Mouse (Mus musculus): ENCODE measurements around the gene Kctd7. TPM values are rescaled to one million over a fixed set of nuclear protein-coding genes. Genes with fewer than 3 reads are reported as not detected.

The Kctd7 gene
- polyA plus RNA-seq, 1 experiment from 2014 or later, result 6.3 TPM

DNA sequence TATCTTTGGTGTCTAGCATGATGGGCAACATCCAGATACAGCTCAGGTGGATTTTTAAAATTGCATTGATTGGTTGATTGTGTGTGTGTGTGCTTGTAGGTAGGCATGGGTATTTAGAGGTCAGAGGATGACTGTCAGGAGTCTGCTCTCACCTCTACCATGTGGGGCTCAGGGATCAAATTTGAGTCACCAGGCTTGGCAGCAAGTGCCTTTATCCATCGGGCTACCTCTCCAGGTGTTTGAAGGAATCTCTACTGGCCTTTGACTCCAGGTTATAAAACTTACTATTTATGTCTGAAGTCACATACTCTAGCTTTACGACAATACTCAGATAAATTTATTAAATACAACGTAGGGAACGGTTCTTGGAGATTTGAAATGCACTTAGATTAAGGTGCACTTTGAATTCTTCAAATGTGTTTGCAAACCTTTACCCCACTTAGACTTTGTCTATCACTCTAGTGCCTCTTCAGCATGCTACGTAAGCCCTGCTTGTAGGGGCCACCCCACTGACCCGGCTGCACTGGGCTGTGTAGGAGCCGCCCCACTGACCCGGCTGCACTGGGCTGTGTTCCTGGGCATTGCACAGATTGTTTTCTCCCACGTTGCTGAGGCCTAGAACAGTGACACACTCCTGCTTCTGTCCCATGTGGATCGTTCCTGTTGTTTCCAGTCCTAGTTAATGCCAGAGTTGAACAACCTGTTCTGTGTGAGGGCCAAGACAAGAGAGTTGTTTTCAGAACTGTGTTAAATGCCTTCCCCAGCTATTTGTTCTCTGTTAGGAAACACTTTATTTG is 55.8 kb downstream of the Kctd7 start:
- Histone ChIP-seq H3K27me3 (ENCODE audit: low read depth, poor library complexity, severe bottlenecking) (no peaks in the 10 kb centered on the region), H3K4me1 (no peaks in the 10 kb centered on the region), H3K36me3 (peaks cover 67% of the 10 kb centered on the region), H3K9me3 (replicated peaks) (no peaks in the 10 kb centered on the region), H3K27ac (replicated peaks) (no peak overlapping the region), H3K4me3 (no peak overlapping the region)
- WGBS, result 89% methylated on average over 10 of the region's 10 CpGs
- DNase-seq (ENCODE audit: low spot score), result no peak

DNA sequence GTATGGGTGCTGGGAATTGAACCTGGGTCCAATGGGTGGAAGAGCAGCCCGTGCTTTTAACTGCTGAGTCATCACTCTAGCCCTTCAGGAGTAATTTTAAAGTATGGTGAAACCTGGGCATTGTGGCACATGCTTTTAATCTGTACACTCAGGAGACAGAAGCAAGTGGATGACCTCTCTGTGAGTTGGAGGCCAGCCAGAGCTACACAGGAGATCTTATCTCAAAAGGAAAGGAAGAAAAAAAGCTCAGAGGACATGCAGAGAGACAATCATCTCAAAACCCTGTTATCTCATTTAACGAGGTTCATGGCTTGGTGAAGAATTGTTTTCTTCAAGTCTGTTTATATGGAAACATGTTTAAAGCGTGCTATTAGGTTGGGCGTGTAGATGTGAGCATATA is 59.3 kb downstream of the Kctd7 start:
- Histone ChIP-seq H3K36me3 (peaks cover 72% of the 10 kb centered on the region), H3K27me3 (ENCODE audit: low read depth, poor library complexity, severe bottlenecking) (no peaks in the 10 kb centered on the region)
- 92% methylated on average over 4 of the region's 4 CpGs for WGBS

DNA sequence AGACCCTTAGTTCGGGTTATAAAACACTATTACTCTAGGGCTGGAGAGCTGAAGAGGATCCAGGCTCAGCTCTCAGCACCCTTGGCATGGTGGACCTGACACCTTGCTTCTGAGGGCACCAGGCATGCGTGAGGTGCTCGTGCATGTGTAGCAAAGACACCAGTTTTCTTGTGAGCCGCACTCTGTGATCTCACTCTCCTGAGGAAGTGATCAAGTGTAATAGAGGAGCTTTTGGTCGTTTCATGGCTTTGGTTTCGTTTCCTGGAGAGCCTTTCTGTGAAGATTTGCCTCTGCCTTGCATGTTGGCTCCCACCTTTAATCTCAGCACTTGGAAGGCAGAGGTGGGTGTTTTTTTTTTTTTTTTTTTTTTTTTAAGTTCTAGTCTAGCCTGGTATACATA is 59.9 kb downstream of the Kctd7 start:
- Histone ChIP-seq H3K9me3 (replicated peaks) (no peaks in the 10 kb centered on the region), H3K36me3 (peaks cover 72% of the 10 kb centered on the region), H3K27ac (replicated peaks) (no peak overlapping the region), H3K4me1 (no peaks in the 10 kb centered on the region), H3K27me3 (ENCODE audit: low read depth, poor library complexity, severe bottlenecking) (no peaks in the 10 kb centered on the region), H3K4me3 (no peak overlapping the region)
- DNase-seq (ENCODE audit: low spot score), result no peak
- 88% methylated on average over 6 of the region's 6 CpGs for WGBS

More for the DNA sequence above, 59.3 kb downstream of the Kctd7 start:
- no peak overlapping the region for H3K4me3 ChIP-seq
- H3K27ac ChIP-seq (replicated peaks), result no peak overlapping the region
- DNase-seq (ENCODE audit: low spot score), result no peak
- H3K4me1 ChIP-seq, result no peaks in the 10 kb centered on the region
- H3K9me3 ChIP-seq (replicated peaks), result no peaks in the 10 kb centered on the region

Other genes with a start within 250 kb of the Kctd7 start
- gene Zbed5, start 249.1 kb upstream of the Kctd7 start, polyA plus RNA-seq (2016; fragmentation: Nextera tagmentation; extraction: Ambion mirVana), result 5.1 and 5.3 TPM in 2 replicates
- gene Phkg1, start 246.3 kb upstream of the Kctd7 start, polyA plus RNA-seq (2016; fragmentation: Nextera tagmentation; extraction: Ambion mirVana), result 0.25 and 0.41 TPM in 2 replicates
- gene Nupr1l, start 236.3 kb upstream of the Kctd7 start, polyA plus RNA-seq (2016; fragmentation: Nextera tagmentation; extraction: Ambion mirVana), result 4.2 and 6.1 TPM in 2 replicates
- gene Vkorc1l1, start 202.9 kb upstream of the Kctd7 start, polyA plus RNA-seq (2016; fragmentation: Nextera tagmentation; extraction: Ambion mirVana), result 30.9 and 35.5 TPM in 2 replicates
- gene Gusb, start 141.8 kb upstream of the Kctd7 start, polyA plus RNA-seq (2016; fragmentation: Nextera tagmentation; extraction: Ambion mirVana), result 33.6 and 34.1 TPM in 2 replicates
- gene Asl, start 115.6 kb upstream of the Kctd7 start, polyA plus RNA-seq (2016; fragmentation: Nextera tagmentation; extraction: Ambion mirVana), result 33.3 and 36.0 TPM in 2 replicates
- gene Crcp, start 115.6 kb upstream of the Kctd7 start, polyA plus RNA-seq (2016; fragmentation: Nextera tagmentation; extraction: Ambion mirVana), result 63.8 and 65.9 TPM in 2 replicates
- 57.5 and 60.4 TPM in 2 replicates for gene Tpst1, start 71.5 kb upstream of the Kctd7 start, polyA plus RNA-seq (2016; fragmentation: Nextera tagmentation; extraction: Ambion mirVana)
- 25.0 and 28.4 TPM in 2 replicates for gene Rabgef1, start 26.9 kb downstream of the Kctd7 start, polyA plus RNA-seq (2016; fragmentation: Nextera tagmentation; extraction: Ambion mirVana)
- 37.0 and 37.5 TPM in 2 replicates for gene Tmem248, start 72.2 kb downstream of the Kctd7 start, polyA plus RNA-seq (2016; fragmentation: Nextera tagmentation; extraction: Ambion mirVana)
- 77.6 and 80.9 TPM in 2 replicates for gene Sbds, start 110.7 kb downstream of the Kctd7 start, polyA plus RNA-seq (2016; fragmentation: Nextera tagmentation; extraction: Ambion mirVana)
- gene Tyw1, start 110.8 kb downstream of the Kctd7 start, polyA plus RNA-seq (2016; fragmentation: Nextera tagmentation; extraction: Ambion mirVana), result 35.0 and 36.1 TPM in 2 replicates
- gene Caln1, start 224.6 kb downstream of the Kctd7 start, polyA plus RNA-seq (2016; fragmentation: Nextera tagmentation; extraction: Ambion mirVana), result 0.33 and 0.45 TPM in 2 replicates
- not detected in 2 replicates for gene A330070K13Rik, start 239.8 kb downstream of the Kctd7 start, polyA plus RNA-seq (2016; fragmentation: Nextera tagmentation; extraction: Ambion mirVana)